Mouse (Mus musculus): ENCODE results near the gene Gpr155.

Gpr155 gene

GRCm38 (mm10) chr2:73386356-73387046 lies at the start of gene Gpr155:
Gpr155 (minus strand) TSS chr2:73386572.
- DNase-seq (ENCODE audit: low spot score): peak; percentile 100

- DNase-seq (ENCODE audit: low spot score): no peak
Measured at GRCm38 (mm10) chr2:73435847-73436246, 49.5 kb upstream of the Gpr155 start.

- peak; percentile 84 for DNase-seq (ENCODE audit: low spot score)
Measured at GRCm38 (mm10) chr2:73431959-73432396, 45.6 kb upstream of the Gpr155 start.

- DNase-seq (ENCODE audit: low spot score): no peak
Measured at GRCm38 (mm10) chr2:73428803-73429468, 42.6 kb upstream of the Gpr155 start.

GRCm38 (mm10) chr2:73427293-73427692 lies 40.9 kb upstream of the Gpr155 start:
- DNase-seq (ENCODE audit: low spot score): peak; percentile 48

GRCm38 (mm10) chr2:73425822-73426221 lies 39.5 kb upstream of the Gpr155 start:
- no peak for DNase-seq (ENCODE audit: low spot score)

GRCm38 (mm10) chr2:73419730-73420129 lies 33.4 kb upstream of the Gpr155 start:
- no peak for DNase-seq (ENCODE audit: low spot score)

- peak; percentile 45 for DNase-seq (ENCODE audit: low spot score)
Measured at GRCm38 (mm10) chr2:73419285-73419684, 32.9 kb upstream of the Gpr155 start.

GRCm38 (mm10) chr2:73415892-73416291 lies 29.5 kb upstream of the Gpr155 start:
- no peak for DNase-seq (ENCODE audit: low spot score)

GRCm38 (mm10) chr2:73410076-73410475 lies 23.7 kb upstream of the Gpr155 start:
- no peak for DNase-seq (ENCODE audit: low spot score)

GRCm38 (mm10) chr2:73407662-73408061 lies 21.3 kb upstream of the Gpr155 start:
- DNase-seq (ENCODE audit: low spot score): no peak

- no peak for DNase-seq (ENCODE audit: low spot score)
Measured at GRCm38 (mm10) chr2:73406336-73406915, 20.1 kb upstream of the Gpr155 start.

GRCm38 (mm10) chr2:73404980-73405379 lies 18.6 kb upstream of the Gpr155 start:
- DNase-seq (ENCODE audit: low spot score): no peak

- no peak for DNase-seq (ENCODE audit: low spot score)
Measured at GRCm38 (mm10) chr2:73404442-73404841, 18.1 kb upstream of the Gpr155 start.

- DNase-seq (ENCODE audit: low spot score): no peak
Measured at GRCm38 (mm10) chr2:73403385-73404013, 17.1 kb upstream of the Gpr155 start.

- DNase-seq (ENCODE audit: low spot score): no peak
Measured at GRCm38 (mm10) chr2:73401689-73402088, 15.3 kb upstream of the Gpr155 start.

GRCm38 (mm10) chr2:73397476-73397875 lies 11.1 kb upstream of the Gpr155 start:
- DNase-seq (ENCODE audit: low spot score): no peak

GRCm38 (mm10) chr2:73396828-73397325 lies 10.5 kb upstream of the Gpr155 start:
- peak; percentile 36 for DNase-seq (ENCODE audit: low spot score)

- DNase-seq (ENCODE audit: low spot score): no peak
Measured at GRCm38 (mm10) chr2:73395516-73395915, 9.1 kb upstream of the Gpr155 start.

- no peak for DNase-seq (ENCODE audit: low spot score)
Measured at GRCm38 (mm10) chr2:73394476-73394875, 8.1 kb upstream of the Gpr155 start.

GRCm38 (mm10) chr2:73392772-73393171 lies 6.4 kb upstream of the Gpr155 start:
- DNase-seq (ENCODE audit: low spot score): no peak

- no peak for DNase-seq (ENCODE audit: low spot score)
Measured at GRCm38 (mm10) chr2:73389951-73390350, 3.6 kb upstream of the Gpr155 start.

- DNase-seq (ENCODE audit: low spot score): peak; percentile 55
Measured at GRCm38 (mm10) chr2:73387806-73388205, 1.4 kb upstream of the Gpr155 start.
